Mouse (Mus musculus): ENCODE data around the gene Bahcc1.

DNA sequence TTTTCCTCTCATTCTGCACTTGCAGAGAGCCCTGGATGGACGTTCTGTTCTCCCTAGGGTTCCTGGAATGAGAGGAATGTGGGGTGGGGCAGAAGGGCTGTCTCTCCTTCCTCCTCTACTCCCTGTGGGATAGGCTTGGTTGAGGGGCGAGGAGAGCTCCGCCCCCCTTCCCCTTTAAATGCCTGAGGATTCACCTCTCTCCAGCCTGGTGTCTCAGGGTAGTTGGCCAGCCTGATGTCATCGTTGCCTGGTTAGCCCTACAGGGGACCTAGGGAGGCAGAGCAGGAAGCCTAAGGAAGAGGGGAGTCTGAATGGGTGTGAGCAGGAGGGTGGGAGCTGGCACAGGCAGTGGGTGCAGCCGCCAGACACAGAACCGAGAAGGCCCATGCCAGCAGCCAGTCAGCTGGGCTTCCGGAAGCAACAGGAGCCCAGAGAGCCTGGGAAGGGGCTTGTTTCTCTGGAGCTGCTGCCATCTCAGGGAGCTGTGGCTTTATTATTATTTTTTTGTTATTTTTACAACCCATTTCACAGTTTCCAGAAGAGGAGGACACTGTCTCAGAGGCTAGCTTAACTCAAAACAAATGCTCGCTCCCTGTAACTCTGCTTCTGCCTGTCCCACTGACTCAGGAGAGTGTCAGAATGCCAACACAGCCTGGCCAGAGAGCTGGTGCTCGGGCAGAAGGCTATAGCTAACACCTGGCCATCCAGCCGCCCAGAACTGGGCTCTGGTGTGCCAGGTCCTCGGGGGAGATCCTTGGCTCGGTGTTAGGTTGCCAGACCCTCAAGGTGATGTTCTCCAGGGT lies 20.3 kb downstream of the Bahcc1 start:
- TF ChIP-seq CTCF (IDR thresholded peaks at IDR 0.05; ENCODE audit: borderline replicate concordance, extremely low read depth, insufficient read depth, insufficient read length) = no peak
- TF ChIP-seq POLR2A (IDR thresholded peaks at IDR 0.05; ENCODE audit: borderline replicate concordance, extremely low read depth, insufficient read depth, insufficient read length, poor library complexity, severe bottlenecking) = no peak
